Comparison of ENCODE assay signal across 13 mouse cellular contexts in the genomic region with DNA sequence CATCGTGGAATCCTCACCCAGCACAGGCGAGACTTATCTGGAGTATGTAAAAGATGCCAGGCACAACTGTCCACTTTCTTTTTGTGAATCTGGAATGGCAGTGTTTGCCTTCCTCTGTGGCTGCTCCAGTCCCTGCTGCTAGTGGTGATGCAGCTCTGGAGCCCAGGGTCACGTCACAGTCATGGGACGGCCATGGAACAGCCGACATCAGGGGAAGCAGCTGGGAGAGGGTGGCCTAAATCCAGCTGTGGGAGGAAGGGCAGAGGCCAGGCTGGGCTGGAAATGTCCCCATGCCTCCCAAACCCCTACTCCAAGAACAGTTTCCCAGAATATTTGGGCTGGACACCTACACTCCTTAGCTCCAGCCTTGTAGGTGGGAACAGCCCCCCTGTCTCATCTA. TPM values are rescaled to one million over a fixed set of nuclear protein-coding genes. Genes with fewer than 3 reads are reported as not detected.
DNase-seq lines count a peak whose midpoint lies in the region; ATAC-seq and TF ChIP-seq lines count a peak whose summit lies in the region.
"Had no signal": no experiment of that assay in that cellular context is flagged by ENCODE, and none has a peak within 500 bp of the region (broad histone marks: within the 10 kb centered on the region; RNA-seq: fewer than 3 reads in every experiment).

No protein-coding gene starts in this region.

- ATAC-seq in intestine, embryonic 14.5 days (replicated peaks; ENCODE audit: low FRiP score, low TSS enrichment, low read depth), result no peak
- ATAC-seq in intestine, postnatal 0 days, result no peak
- no peak for ATAC-seq in heart, embryonic 13.5 days (ENCODE audit: extremely low read depth, insufficient number of reproducible peaks, low FRiP score, low TSS enrichment)
- no peak; the same call in 1 of the 2 replicates for ATAC-seq in kidney, postnatal 0 days (replicated peaks; ENCODE audit: low FRiP score, low read depth)
- ATAC-seq: forebrain, embryonic 14.5 days had no signal

- no peak for DNase-seq in intestine, embryonic 14.5 days (ENCODE audit: low spot score)
- DNase-seq in embryonic facial prominence, embryonic 10.5 days (ENCODE audit: low spot score), result no peak
- DNase-seq in kidney, postnatal 0 days (ENCODE audit: low spot score), result no peak
- DNase-seq in layer of hippocampus, adult 8-10 months (ENCODE audit: low spot score in 2 of 2), result no peak
- no peak for DNase-seq in embryo, embryonic 10 days (ENCODE audit: low spot score)
- no peak for DNase-seq in embryo, embryonic 10.5 days (ENCODE audit: low spot score)

- H3K4me3 ChIP-seq in intestine, embryonic 14.5 days (ENCODE audit: low read depth, low read length), result no peak overlapping the region
- H3K4me3 ChIP-seq in intestine, postnatal 0 days (ENCODE audit: low read depth, low read length), result no peak overlapping the region
- H3K4me3 ChIP-seq in embryonic facial prominence, embryonic 10.5 days, result no peak overlapping the region
- no peak overlapping the region for H3K4me3 ChIP-seq in heart, embryonic 13.5 days
- no peak overlapping the region for H3K4me3 ChIP-seq in kidney, postnatal 0 days (replicated peaks; ENCODE audit: low read depth, low read length)
- H3K4me3 ChIP-seq: embryonic facial prominence, embryonic 15.5 days; hindbrain, embryonic 13.5 days; midbrain, embryonic 12.5 days had no signal

- no peaks in the 10 kb centered on the region for H3K9me3 ChIP-seq in intestine, embryonic 14.5 days (ENCODE audit: control insufficient read depth, low read length)
- H3K9me3 ChIP-seq in intestine, postnatal 0 days (ENCODE audit: control insufficient read depth), result no peaks in the 10 kb centered on the region
- no peaks in the 10 kb centered on the region for H3K9me3 ChIP-seq in embryonic facial prominence, embryonic 10.5 days
- H3K9me3 ChIP-seq in heart, embryonic 13.5 days, result no peaks in the 10 kb centered on the region
- no peaks in the 10 kb centered on the region for H3K9me3 ChIP-seq in kidney, postnatal 0 days (replicated peaks; ENCODE audit: low read length)
- H3K9me3 ChIP-seq: embryonic facial prominence, embryonic 15.5 days; G1E; hindbrain, embryonic 13.5 days; midbrain, embryonic 12.5 days had no signal

- H3K27ac ChIP-seq in intestine, embryonic 14.5 days (ENCODE audit: low read depth), result 0 out of 2 replicates have a peak overlapping the region, but pooled peaks have one; percentile 38
- H3K27ac ChIP-seq in intestine, postnatal 0 days (ENCODE audit: low read depth, low read length), result no peak overlapping the region
- peak overlapping the region; percentile 20; the same call in 1 of the 2 replicates for H3K27ac ChIP-seq in embryonic facial prominence, embryonic 10.5 days (replicated peaks)
- H3K27ac ChIP-seq in heart, embryonic 13.5 days (replicated peaks), result peak overlapping the region; percentile 82
- 0 out of 2 replicates have a peak overlapping the region, but pooled peaks have one; percentile 21 for H3K27ac ChIP-seq in kidney, postnatal 0 days
- H3K27ac ChIP-seq: hindbrain, embryonic 13.5 days; midbrain, embryonic 12.5 days had no signal

- no peak overlapping the region for H3K4me2 ChIP-seq in intestine, embryonic 14.5 days (ENCODE audit: low read length)
- no peak overlapping the region for H3K4me2 ChIP-seq in intestine, postnatal 0 days (replicated peaks; ENCODE audit: low read depth)
- H3K4me2 ChIP-seq in heart, embryonic 13.5 days, result 0 out of 2 replicates have a peak overlapping the region, but pooled peaks have one; percentile 9
- no peak overlapping the region for H3K4me2 ChIP-seq in kidney, postnatal 0 days (ENCODE audit: low read length)
- H3K4me2 ChIP-seq: embryonic facial prominence, embryonic 15.5 days; hindbrain, embryonic 13.5 days; midbrain, embryonic 12.5 days had no signal

- 64% methylated on average over 5 of the region's 5 CpGs for WGBS in intestine, embryonic 14.5 days
- WGBS in intestine, postnatal 0 days, result 46% methylated on average over 5 of the region's 5 CpGs
- 81% methylated on average over 5 of the region's 5 CpGs for WGBS in embryonic facial prominence, embryonic 10.5 days
- WGBS in heart, embryonic 13.5 days, result 35% methylated on average over 5 of the region's 5 CpGs
- WGBS in kidney, postnatal 0 days, result 57% methylated on average over 5 of the region's 5 CpGs

- no peak for TF ChIP-seq CTCF in intestine, postnatal 0 days (IDR thresholded peaks at IDR 0.05; ENCODE audit: low read depth)
- TF ChIP-seq CTCF in kidney, postnatal 0 days (IDR thresholded peaks at IDR 0.05; ENCODE audit: low read depth), result no peak

- no peaks in the 10 kb centered on the region for H3K27me3 ChIP-seq in intestine, embryonic 14.5 days (replicated peaks; ENCODE audit: control insufficient read depth, insufficient read depth, low read length)
- no peaks in the 10 kb centered on the region for H3K27me3 ChIP-seq in intestine, postnatal 0 days (replicated peaks; ENCODE audit: control insufficient read depth, insufficient read depth, low read length)
- H3K27me3 ChIP-seq in embryonic facial prominence, embryonic 10.5 days (replicated peaks; ENCODE audit: low read depth, poor library complexity, severe bottlenecking), result no peaks in the 10 kb centered on the region
- no peaks in the 10 kb centered on the region for H3K27me3 ChIP-seq in heart, embryonic 13.5 days (replicated peaks)
- no peaks in the 10 kb centered on the region for H3K27me3 ChIP-seq in kidney, postnatal 0 days (ENCODE audit: insufficient read depth, low read length)
- H3K27me3 ChIP-seq: embryonic facial prominence, embryonic 15.5 days; hindbrain, embryonic 13.5 days; midbrain, embryonic 12.5 days had no signal

- H3K4me1 ChIP-seq in intestine, embryonic 14.5 days (replicated peaks; ENCODE audit: control insufficient read depth, insufficient read depth, low read length), result peaks cover 25% of the 10 kb centered on the region
- 0 out of 2 replicates have a peak, but pooled peaks cover 5% of the 10 kb centered on the region for H3K4me1 ChIP-seq in intestine, postnatal 0 days (replicated peaks; ENCODE audit: control insufficient read depth, insufficient read depth, low read length)
- peaks cover 22% of the 10 kb centered on the region for H3K4me1 ChIP-seq in embryonic facial prominence, embryonic 10.5 days
- H3K4me1 ChIP-seq in heart, embryonic 13.5 days, result peaks cover 21% of the 10 kb centered on the region
- H3K4me1 ChIP-seq in kidney, postnatal 0 days (replicated peaks; ENCODE audit: insufficient read depth, low read length), result peaks cover 21% of the 10 kb centered on the region

- no peak overlapping the region for H3K9ac ChIP-seq in intestine, embryonic 14.5 days (ENCODE audit: low read length)
- no peak overlapping the region for H3K9ac ChIP-seq in intestine, postnatal 0 days (ENCODE audit: low read depth, low read length)
- peak overlapping the region; percentile 15; the same call in 1 of the 2 replicates for H3K9ac ChIP-seq in heart, embryonic 13.5 days
- no peak overlapping the region for H3K9ac ChIP-seq in kidney, postnatal 0 days (ENCODE audit: low read depth, low read length)
- H3K9ac ChIP-seq: embryonic facial prominence, embryonic 15.5 days; hindbrain, embryonic 13.5 days; midbrain, embryonic 12.5 days had no signal

- no peaks in the 10 kb centered on the region for H3K36me3 ChIP-seq in intestine, embryonic 14.5 days (ENCODE audit: control insufficient read depth, insufficient read depth, low read length)
- H3K36me3 ChIP-seq in intestine, postnatal 0 days (ENCODE audit: control insufficient read depth, insufficient read depth), result no peaks in the 10 kb centered on the region; the same call in 1 of the 2 replicates
- H3K36me3 ChIP-seq in embryonic facial prominence, embryonic 10.5 days (replicated peaks), result no peaks in the 10 kb centered on the region
- no peaks in the 10 kb centered on the region for H3K36me3 ChIP-seq in heart, embryonic 13.5 days
- H3K36me3 ChIP-seq in kidney, postnatal 0 days (ENCODE audit: insufficient read depth, low read length), result no peaks in the 10 kb centered on the region
- H3K36me3 ChIP-seq: embryonic facial prominence, embryonic 15.5 days; G1E; hindbrain, embryonic 13.5 days; midbrain, embryonic 12.5 days had no signal

RNA-seq across cellular contexts. Expression of gene Emid1, which starts 10.8 kb away (rescaled TPM):
- 74.8 and 88.5 TPM in 2 replicates for polyA plus RNA-seq in intestine, embryonic 14.5 days (2014; fragmentation: Nextera tagmentation; extraction: Ambion mirVana)
- 47.9 and 56.4 TPM in 2 replicates for polyA plus RNA-seq in intestine, postnatal 0 days (2015; fragmentation: Nextera tagmentation; extraction: Ambion mirVana)
- polyA plus RNA-seq in embryonic facial prominence, embryonic 10.5 days (2016; fragmentation: Nextera tagmentation; extraction: Ambion mirVana), result 13.1 and 24.6 TPM in 2 replicates
- polyA plus RNA-seq in heart, embryonic 13.5 days (2015; fragmentation: Nextera tagmentation; extraction: Ambion mirVana), result 8.6 and 9.3 TPM in 2 replicates
- 174 and 180 TPM in 2 replicates for polyA plus RNA-seq in kidney, postnatal 0 days (2015; fragmentation: Nextera tagmentation; extraction: Ambion mirVana)
- 1 to 10 TPM; 3.7 to 6.5 (median 5.2) TPM for total RNA-seq in layer of hippocampus, adult 8-10 months (2022)
- polyA plus RNA-seq: G1E had no signal

RNA-seq across cellular contexts. Expression of gene Ewsr1, which starts 42.2 kb away (rescaled TPM):
- polyA plus RNA-seq in intestine, embryonic 14.5 days (2014; fragmentation: Nextera tagmentation; extraction: Ambion mirVana), result 373 and 390 TPM in 2 replicates
- polyA plus RNA-seq in intestine, postnatal 0 days (2015; fragmentation: Nextera tagmentation; extraction: Ambion mirVana), result 185 and 196 TPM in 2 replicates
- 961 and 969 TPM in 2 replicates for polyA plus RNA-seq in embryonic facial prominence, embryonic 10.5 days (2016; fragmentation: Nextera tagmentation; extraction: Ambion mirVana)
- 435 and 450 TPM in 2 replicates for polyA plus RNA-seq in heart, embryonic 13.5 days (2015; fragmentation: Nextera tagmentation; extraction: Ambion mirVana)
- 477 and 504 TPM in 2 replicates for polyA plus RNA-seq in kidney, postnatal 0 days (2015; fragmentation: Nextera tagmentation; extraction: Ambion mirVana)
- 100 to 1,000 TPM; 333 to 412 (median 383) TPM for total RNA-seq in layer of hippocampus, adult 8-10 months (2022)

RNA-seq across cellular contexts. Expression of gene Rhbdd3, which starts 42.5 kb away (rescaled TPM):
- 30.4 TPM in 2 replicates for polyA plus RNA-seq in intestine, embryonic 14.5 days (2014; fragmentation: Nextera tagmentation; extraction: Ambion mirVana)
- polyA plus RNA-seq in intestine, postnatal 0 days (2015; fragmentation: Nextera tagmentation; extraction: Ambion mirVana), result 17.1 and 17.5 TPM in 2 replicates
- 30.8 and 31.9 TPM in 2 replicates for polyA plus RNA-seq in embryonic facial prominence, embryonic 10.5 days (2016; fragmentation: Nextera tagmentation; extraction: Ambion mirVana)
- 28.2 and 34.3 TPM in 2 replicates for polyA plus RNA-seq in heart, embryonic 13.5 days (2015; fragmentation: Nextera tagmentation; extraction: Ambion mirVana)
- 26.8 and 28.3 TPM in 2 replicates for polyA plus RNA-seq in kidney, postnatal 0 days (2015; fragmentation: Nextera tagmentation; extraction: Ambion mirVana)
- total RNA-seq in layer of hippocampus, adult 8-10 months (2022), result 10 to 100 TPM; 22.1 to 26.4 (median 24.2) TPM
